Mouse (Mus musculus): ENCODE measurements at regions not wholly inside any gene's neighbourhood (a gene's known extent, or its start where the extent isn't known, plus 50 kb on each side); places are given as distances from the start of the nearest gene placed in this dataset.

DNA sequence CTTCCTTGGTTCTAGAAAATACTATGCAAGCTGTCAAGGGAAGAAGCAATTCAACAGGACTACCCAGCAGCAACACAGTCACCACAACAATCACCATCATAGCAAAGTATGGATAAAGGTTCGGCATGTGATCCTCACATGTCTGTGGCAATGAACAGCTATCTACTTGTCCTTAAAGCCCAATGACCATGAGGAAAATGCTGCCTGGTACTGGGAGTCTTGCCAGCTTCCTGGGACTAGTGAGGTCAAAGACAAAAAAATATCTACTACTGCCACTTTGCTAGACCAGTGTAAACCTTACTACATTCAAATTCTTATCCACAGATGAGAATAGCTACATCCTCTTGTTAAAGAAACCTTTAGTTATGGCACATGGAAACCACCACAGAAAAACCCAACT is 346.3 kb downstream of the Wdr20rt start:
- DNase-seq (ENCODE audit: low spot score in 2 of 2), result no peak

DNA sequence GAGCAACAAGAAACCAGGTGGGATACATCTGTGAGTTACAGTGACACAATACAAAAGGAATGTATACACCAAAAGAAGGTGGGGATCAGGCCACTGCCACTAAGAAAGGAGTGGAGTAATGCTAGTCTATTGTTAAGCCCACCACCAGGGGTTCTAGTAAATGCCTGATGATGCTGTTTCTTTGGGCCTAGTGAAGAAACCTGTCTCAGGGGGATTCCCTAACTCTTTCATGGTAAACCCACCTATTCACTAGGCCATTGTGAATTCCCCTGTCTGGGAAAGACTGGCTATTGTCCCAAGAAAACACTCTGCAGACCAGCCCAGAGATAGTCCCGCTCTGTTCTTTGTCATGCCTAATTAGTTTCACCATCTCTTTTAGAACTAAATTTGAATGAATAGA is 368.2 kb downstream of the Wdr20rt start:
- no peak for DNase-seq (ENCODE audit: low spot score in 2 of 2)

DNA sequence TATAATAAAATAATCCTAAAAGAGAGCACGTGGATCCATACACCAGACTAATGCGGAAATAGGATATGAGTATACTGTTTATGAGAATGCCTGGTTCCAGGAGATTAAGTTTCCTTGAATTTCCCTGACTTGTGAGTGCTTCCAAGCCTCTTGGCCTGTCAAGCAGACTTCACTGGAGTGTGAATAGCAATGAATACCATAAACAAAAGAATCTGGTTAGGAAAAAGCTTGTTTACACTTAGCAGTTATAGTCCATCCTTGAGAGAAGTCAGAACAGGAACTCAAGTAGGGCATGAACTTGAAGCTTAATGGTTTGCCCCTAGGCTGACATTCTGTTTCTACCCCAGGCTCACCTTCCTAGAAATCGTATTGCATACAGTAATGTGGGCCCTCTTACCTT is 368.8 kb downstream of the Wdr20rt start:
- DNase-seq (ENCODE audit: low spot score in 2 of 2), result no peak

DNA sequence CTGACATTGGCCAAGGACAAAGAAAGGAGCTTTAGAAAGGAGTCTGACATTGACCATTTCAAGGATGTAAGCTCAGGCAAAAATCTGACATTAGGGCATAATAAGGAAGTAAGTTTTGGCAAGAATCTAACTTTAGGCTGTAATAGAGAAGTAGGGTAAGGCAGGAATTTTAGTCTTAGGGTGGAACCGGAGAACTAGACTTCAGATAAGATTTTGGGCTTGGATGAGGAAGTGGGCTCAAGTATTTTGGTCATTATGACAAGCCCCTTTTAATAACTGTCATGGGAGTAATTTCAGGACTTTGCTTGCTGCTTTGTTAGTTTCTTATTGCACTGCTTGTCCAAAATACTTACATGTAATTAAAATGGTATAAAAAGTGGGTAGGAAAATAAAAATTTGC is 418.9 kb downstream of the Wdr20rt start:
- DNase-seq (ENCODE audit: low spot score in 2 of 2), result no peak

DNA sequence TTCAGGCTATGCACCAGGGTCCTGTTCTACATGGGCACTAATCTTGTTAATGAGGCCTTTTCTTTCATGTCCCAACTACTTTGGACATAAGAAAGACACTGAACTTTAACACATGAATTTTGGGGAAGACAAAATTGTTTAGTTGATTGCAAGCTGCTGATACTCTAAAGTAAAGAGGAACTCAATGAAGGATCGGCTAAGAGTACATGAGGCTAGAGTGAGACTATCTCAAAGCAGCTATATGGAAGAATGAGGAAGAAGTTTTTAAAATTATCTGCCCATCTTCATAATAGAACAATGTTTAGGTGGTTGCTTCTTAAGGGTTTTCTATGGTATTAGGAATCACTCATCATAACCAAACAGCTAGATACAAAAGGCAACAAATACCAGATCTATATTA is 431.5 kb downstream of the Wdr20rt start:
- no peak for DNase-seq (ENCODE audit: low spot score in 2 of 2)

DNA sequence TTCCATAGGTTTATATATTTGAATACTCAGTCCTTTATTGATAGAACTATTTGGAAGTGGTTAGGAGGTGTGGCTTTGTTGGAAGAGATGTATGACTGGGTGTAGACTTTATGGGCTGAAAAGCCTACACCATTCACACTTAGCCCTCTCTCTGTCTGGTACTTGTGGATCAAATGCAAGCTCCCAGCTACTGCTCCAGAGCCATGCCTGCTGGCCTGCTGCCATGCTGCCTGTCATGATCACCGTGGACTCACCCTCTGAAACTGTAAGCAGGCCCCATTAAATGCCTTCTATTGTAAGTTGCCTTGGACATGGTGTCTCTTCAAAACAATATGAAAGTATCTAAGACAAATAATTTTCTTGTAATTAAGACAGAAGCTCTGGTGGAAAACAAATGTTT is 446.4 kb downstream of the Wdr20rt start:
- DNase-seq (ENCODE audit: low spot score in 2 of 2), result no peak

DNA sequence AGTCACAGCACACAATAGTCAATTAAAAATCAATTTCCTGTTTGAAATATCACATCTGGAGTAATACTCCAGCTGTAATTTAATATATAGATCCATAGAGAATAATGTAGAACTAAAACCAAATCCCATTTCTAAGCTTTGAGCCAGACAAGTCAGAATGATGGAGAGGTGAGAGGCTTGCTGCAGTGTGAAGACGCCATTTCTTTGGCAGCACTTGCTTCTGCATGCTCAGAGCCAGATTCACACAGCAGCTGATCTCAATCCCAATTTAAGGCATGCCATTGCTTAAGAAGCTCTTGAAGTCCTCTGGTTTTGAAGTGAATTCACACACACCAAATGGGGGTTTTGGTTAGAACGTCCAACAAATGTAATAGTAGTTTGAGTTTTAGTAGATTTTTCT is 447.9 kb downstream of the Wdr20rt start:
- DNase-seq (ENCODE audit: low spot score in 2 of 2), result no peak

DNA sequence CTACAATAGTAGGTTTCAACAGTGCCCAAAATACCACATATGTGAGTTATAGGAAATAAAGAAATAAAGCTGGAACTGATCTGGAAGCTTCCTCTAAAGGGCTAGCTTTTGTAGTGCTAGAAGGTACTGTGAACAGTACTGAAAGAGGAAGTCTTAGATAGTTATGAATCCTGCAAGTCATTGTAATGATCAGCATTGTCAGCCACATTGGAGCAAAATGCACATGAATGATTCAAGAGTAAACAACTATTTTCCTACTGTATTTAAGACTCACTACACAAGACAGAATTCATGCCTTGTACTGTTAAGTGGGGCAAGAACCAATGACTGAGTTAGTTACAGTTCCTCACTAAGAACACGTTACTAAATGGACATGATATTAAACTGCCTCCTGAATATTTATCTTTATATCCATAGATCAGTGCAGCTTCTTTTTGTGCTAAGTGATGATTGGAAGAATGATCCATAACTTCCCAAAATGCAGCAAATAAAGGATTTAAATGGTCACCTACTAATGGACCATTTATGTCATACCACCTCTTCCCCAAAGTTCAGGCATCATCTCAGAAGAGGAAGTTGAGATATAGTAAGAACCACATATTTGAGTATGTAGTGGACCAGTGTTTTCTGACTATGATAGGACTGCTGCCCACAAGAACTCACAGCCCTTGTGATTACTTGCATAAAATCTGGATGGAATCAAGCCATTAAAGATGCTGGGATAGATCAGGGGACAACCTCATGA is 449.8 kb downstream of the Wdr20rt start:
- DNase-seq (ENCODE audit: low spot score in 2 of 2), result no peak

DNA sequence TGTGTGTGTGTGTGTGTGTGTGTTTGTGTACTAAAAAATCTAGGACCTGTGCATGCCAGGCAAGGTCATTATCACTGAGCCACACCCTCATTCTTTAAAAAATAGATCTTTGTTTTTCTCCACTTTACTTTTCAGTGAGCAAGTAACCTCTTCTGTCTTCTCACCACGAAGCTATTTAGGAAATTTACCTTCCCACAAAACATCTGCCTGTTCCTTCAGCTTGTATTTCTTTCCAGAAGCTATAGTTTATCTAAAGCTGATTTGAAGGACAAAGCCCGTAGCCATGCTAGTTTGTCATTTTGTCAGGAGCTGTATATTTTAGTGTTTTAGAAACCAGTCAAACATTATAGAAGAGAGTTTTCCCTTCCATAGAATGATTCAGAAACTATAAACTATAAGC is 455.0 kb downstream of the Wdr20rt start:
- no peak for DNase-seq (ENCODE audit: low spot score in 2 of 2)

DNA sequence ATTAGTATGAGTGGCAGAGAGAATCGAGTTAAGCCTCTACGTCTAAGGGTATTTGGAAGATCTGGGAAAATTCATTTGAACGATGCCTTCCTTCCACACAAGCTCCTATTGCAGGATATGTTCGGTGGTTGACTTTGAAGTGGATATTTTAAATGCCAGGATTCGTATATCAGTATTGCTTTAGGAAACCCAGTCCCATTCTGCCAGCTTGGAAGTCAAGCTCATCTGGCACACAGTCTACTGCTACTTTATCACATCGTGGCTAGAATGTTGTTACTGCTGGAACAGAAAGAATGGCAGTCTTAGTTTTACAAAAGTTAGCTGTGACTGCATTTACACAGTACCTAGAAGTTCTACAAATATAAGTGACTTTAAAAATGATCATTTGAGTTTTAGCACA is 456.5 kb downstream of the Wdr20rt start:
- DNase-seq (ENCODE audit: low spot score in 2 of 2), result no peak

DNA sequence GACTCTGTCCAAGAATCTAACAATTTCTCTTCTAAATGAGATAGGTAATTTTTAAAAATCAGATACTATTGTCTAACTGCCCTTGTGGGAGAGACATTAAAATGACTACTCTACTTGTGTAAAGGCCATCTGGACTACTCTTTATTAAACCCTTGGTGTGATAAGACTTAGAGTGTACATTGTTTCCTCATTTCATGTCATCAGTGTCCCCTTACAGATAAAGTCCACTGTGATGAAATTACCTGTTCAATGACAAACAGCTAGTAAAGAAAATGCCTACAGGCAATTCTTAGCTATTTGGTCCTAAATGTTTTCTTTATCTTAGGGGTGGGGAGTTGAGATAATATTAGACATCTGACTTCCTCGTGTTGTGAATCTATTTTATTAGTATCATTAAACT is 479.7 kb downstream of the Wdr20rt start:
- DNase-seq (ENCODE audit: low spot score in 2 of 2), result no peak

DNA sequence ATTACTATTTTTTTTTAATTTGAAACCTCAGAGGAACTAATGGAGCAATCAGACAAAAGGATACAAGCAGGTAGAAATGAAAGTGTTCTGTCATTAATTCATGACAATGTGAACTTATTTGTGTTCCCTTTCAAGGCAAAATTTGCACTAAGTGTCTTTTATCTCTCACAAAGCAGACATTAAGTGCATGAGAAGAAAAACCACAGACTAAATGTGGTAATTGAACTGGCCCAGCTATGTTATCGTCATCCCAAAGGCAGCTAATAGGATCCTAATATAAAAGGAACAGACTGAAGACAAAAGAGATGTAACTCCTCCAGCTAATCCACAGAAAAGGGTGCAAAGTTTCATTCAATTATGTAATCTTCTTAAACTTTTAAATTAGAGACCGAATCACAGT is 487.0 kb downstream of the Wdr20rt start:
- no peak for DNase-seq (ENCODE audit: low spot score in 2 of 2)
